Mouse (Mus musculus) megakaryocyte-erythroid progenitor cell, adult 5-6 weeks (primary cell): ENCODE data around the gene Nfam1. TPM values are rescaled to one million over a fixed set of nuclear protein-coding genes. Genes with fewer than 3 reads are reported as not detected.

ENCODE experiments used
- total RNA-seq, 2 experiments: library from RNA; stranded (forward) in 1 of 2; stranded (reverse) in 1 of 2; fragments of 200-1000, 215-1000 nt in 1 of 2; fragments of >200 nt in 1 of 2; fragmentation: Nextera tagmentation in 1 of 2; gene quantifications; 2 replicates each; pipeline ENCODE4 v1.2.3; 2014 to 2017

Nfam1 gene
- total RNA-seq, 2 experiments from 2014 or later: 2.7 to 4.1 TPM

Other genes with a start within 250 kb of the Nfam1 start
- gene Cyp2d26, start 239.0 kb downstream of the Nfam1 start, total RNA-seq (2014; fragmentation: Nextera tagmentation): not detected in 2 replicates
- gene Cyp2d26, start 239.0 kb downstream of the Nfam1 start, total RNA-seq (2017): not detected in 2 replicates
- 57.7 and 70.5 TPM in 2 replicates for gene Tcf20, start 45.4 kb downstream of the Nfam1 start, total RNA-seq (2014; fragmentation: Nextera tagmentation)
- gene Tcf20, start 45.4 kb downstream of the Nfam1 start, total RNA-seq (2017): 87.5 and 106 TPM in 2 replicates
- 46.0 and 51.6 TPM in 2 replicates for gene Serhl, start 56.2 kb upstream of the Nfam1 start, total RNA-seq (2014; fragmentation: Nextera tagmentation)
- gene Serhl, start 56.2 kb upstream of the Nfam1 start, total RNA-seq (2017): 32.0 and 45.4 TPM in 2 replicates
- 30.4 and 53.1 TPM in 2 replicates for gene Rrp7a, start 89.5 kb upstream of the Nfam1 start, total RNA-seq (2014; fragmentation: Nextera tagmentation)
- 107 and 139 TPM in 2 replicates for gene Rrp7a, start 89.5 kb upstream of the Nfam1 start, total RNA-seq (2017)
- 59.0 and 76.4 TPM in 2 replicates for gene Poldip3, start 116.1 kb upstream of the Nfam1 start, total RNA-seq (2014; fragmentation: Nextera tagmentation)
- 65.4 and 92.3 TPM in 2 replicates for gene Poldip3, start 116.1 kb upstream of the Nfam1 start, total RNA-seq (2017)
- 89.4 and 102 TPM in 2 replicates for gene Cyb5r3, start 139.3 kb upstream of the Nfam1 start, total RNA-seq (2014; fragmentation: Nextera tagmentation)
- 33.0 and 55.6 TPM in 2 replicates for gene Cyb5r3, start 139.3 kb upstream of the Nfam1 start, total RNA-seq (2017)
- gene A4galt, start 218.5 kb upstream of the Nfam1 start, total RNA-seq (2014; fragmentation: Nextera tagmentation): not detected in 2 replicates
- not detected in 2 replicates for gene A4galt, start 218.5 kb upstream of the Nfam1 start, total RNA-seq (2017)